ENCODE assay signal across 7 mouse cellular contexts in the genomic region with DNA sequence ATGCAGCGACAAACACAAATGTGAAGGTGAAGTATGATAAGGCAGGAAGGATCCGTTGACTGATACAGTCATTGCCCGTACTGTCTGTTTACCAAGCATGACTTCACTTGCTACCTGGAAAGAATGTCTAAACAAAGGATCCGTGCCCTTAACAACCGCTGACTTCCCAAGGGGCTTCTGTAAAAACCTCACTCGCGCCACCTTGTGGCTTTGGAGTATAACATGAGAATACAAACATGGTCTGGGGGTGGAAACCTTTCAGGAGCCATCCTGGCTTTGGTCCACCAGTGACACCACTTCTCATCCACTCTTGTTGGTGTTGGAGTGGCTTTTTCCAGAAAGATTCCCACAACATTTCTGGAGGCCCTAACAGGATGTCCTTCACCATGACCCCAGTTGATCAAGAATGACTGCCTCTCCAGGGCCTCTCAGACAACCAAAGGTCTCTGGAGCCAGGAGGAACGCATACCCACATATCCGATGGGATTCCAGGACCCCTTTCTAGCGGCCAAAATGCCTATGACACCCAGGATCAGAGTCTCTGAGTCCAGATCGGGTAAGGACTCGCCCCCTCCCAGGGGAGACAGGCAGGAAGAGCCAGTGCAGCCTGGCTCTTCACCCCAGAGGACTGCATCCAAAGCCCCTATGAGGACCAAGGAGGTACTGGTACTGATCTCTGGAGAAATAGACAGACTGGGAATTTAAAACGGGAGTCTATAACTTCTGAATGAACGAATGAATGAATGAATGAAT. TPM values are rescaled to one million over a fixed set of nuclear protein-coding genes. Genes with fewer than 3 reads are reported as not detected.
DNase-seq lines count a peak whose midpoint lies in the region; ATAC-seq lines count a peak whose summit lies in the region.

No protein-coding gene starts in this region.

- WGBS in hindbrain, embryonic 11.5 days, result 30% methylated on average over 14 of the region's 14 CpGs

- peak; percentile 67 for DNase-seq in Muller cell, postnatal 12 days (ENCODE audit: inconsistent ontology term)
- DNase-seq in c-Kit-positive CD71-negative TER-119-negative erythroid progenitor cells, embryonic 14.5 days (ENCODE audit: low read depth), result peak; percentile 89
- DNase-seq in hindbrain, embryonic 11.5 days (ENCODE audit: low spot score), result peak; percentile 92
- peak; percentile 36 to 89 for DNase-seq in left cerebral cortex, postnatal 10 days (ENCODE audit: extremely low spot score in 1 of 2, low spot score in 2 of 2)
- DNase-seq in right cerebral cortex, postnatal 10 days (ENCODE audit: low spot score in 2 of 2), result peak; percentile 75 to 87

- no peaks in the 10 kb centered on the region for H3K36me3 ChIP-seq in hindbrain, embryonic 11.5 days (ENCODE audit: control insufficient read depth, insufficient read depth, low read length)

- no peak overlapping the region for H3K4me2 ChIP-seq in hindbrain, embryonic 11.5 days (replicated peaks; ENCODE audit: low read depth, low read length)

- H3K27ac ChIP-seq in hindbrain, embryonic 11.5 days (ENCODE audit: low read depth, low read length), result no peak overlapping the region

- no peaks in the 10 kb centered on the region for H3K27me3 ChIP-seq in hindbrain, embryonic 11.5 days (ENCODE audit: control insufficient read depth, insufficient read depth, low read length)

- no peak overlapping the region for H3K4me3 ChIP-seq in hindbrain, embryonic 11.5 days (ENCODE audit: low read depth, low read length)

- peak; percentile 52; the same call in 1 of the 2 replicates for ATAC-seq in frontal cortex, adult (ENCODE audit: low TSS enrichment)
- peak; percentile 69; the same call in 1 of the 2 replicates for ATAC-seq in hindbrain, embryonic 11.5 days (ENCODE audit: low FRiP score)
- ATAC-seq in megakaryocyte progenitor cell, adult 5-6 weeks (replicated peaks; ENCODE audit: poor library complexity), result peak; percentile 95

- intact Hi-C loops in left cerebral cortex, postnatal 10 days (cut with DNase I), result loop anchor here (2.0 kb wide), 1 partner anchor 100 kb away; no protein-coding TSS in a partner anchor

- no peaks in the 10 kb centered on the region for H3K9me3 ChIP-seq in hindbrain, embryonic 11.5 days (ENCODE audit: control insufficient read depth, low read length)

- H3K4me1 ChIP-seq in hindbrain, embryonic 11.5 days (replicated peaks; ENCODE audit: control insufficient read depth, insufficient read depth, low read length), result no peaks in the 10 kb centered on the region

- no peak overlapping the region for H3K9ac ChIP-seq in hindbrain, embryonic 11.5 days (ENCODE audit: low read depth, low read length)

RNA-seq across cellular contexts. Expression of gene Ceacam9, which starts 7.0 kb away (rescaled TPM):
- not detected in 2 replicates for polyA plus RNA-seq in hindbrain, embryonic 11.5 days (2014; fragmentation: Nextera tagmentation; extraction: Ambion mirVana)
- not detected for total RNA-seq in left cerebral cortex, postnatal 10 days (2021)
- total RNA-seq in megakaryocyte progenitor cell, adult 5-6 weeks (2015), result not detected in 2 replicates
- total RNA-seq in megakaryocyte progenitor cell, adult 5-6 weeks (2017), result not detected in 2 replicates

RNA-seq across cellular contexts. Expression of gene Ap2s1, which starts 9.4 kb away (rescaled TPM):
- 298 and 307 TPM in 2 replicates for polyA plus RNA-seq in hindbrain, embryonic 11.5 days (2014; fragmentation: Nextera tagmentation; extraction: Ambion mirVana)
- 100 to 1,000 TPM; 350 to 351 TPM for total RNA-seq in left cerebral cortex, postnatal 10 days (2021)
- 162 and 164 TPM in 2 replicates for total RNA-seq in megakaryocyte progenitor cell, adult 5-6 weeks (2015)
- total RNA-seq in megakaryocyte progenitor cell, adult 5-6 weeks (2017), result 73.9 and 88.7 TPM in 2 replicates

RNA-seq across cellular contexts. Expression of gene Slc1a5, which starts 52.4 kb away (rescaled TPM):
- polyA plus RNA-seq in hindbrain, embryonic 11.5 days (2014; fragmentation: Nextera tagmentation; extraction: Ambion mirVana), result 15.0 and 15.1 TPM in 2 replicates
- total RNA-seq in left cerebral cortex, postnatal 10 days (2021), result 1 to 10 TPM; 3.9 to 4.3 TPM
- 73.2 and 79.5 TPM in 2 replicates for total RNA-seq in megakaryocyte progenitor cell, adult 5-6 weeks (2015)
- 39.1 and 48.3 TPM in 2 replicates for total RNA-seq in megakaryocyte progenitor cell, adult 5-6 weeks (2017)

RNA-seq across cellular contexts. Expression of gene Ceacam15, which starts 53.3 kb away (rescaled TPM):
- not detected in 2 replicates for polyA plus RNA-seq in hindbrain, embryonic 11.5 days (2014; fragmentation: Nextera tagmentation; extraction: Ambion mirVana)
- total RNA-seq in left cerebral cortex, postnatal 10 days (2021), result not detected
- not detected in 2 replicates for total RNA-seq in megakaryocyte progenitor cell, adult 5-6 weeks (2015)
- total RNA-seq in megakaryocyte progenitor cell, adult 5-6 weeks (2017), result not detected in 2 replicates

Comparison
In these comparisons a context has a peak if more than half of its experiments do, and no peak if none do; other contexts are left out.
1. RNA of gene Slc1a5, which starts 52.4 kb away (total RNA-seq): 39.1 to 79.5 TPM in megakaryocyte progenitor cell, adult 5-6 weeks; 3.9 to 4.3 TPM in left cerebral cortex, postnatal 10 days; every median in the first group is over 4 times any median in the second.
2. Peak in every context shown above with its lines, with median percentiles within 50 percentile points of each other: DNase-seq and ATAC-seq.